Comparison of ENCODE assay signal across 15 mouse cellular contexts in genomic region chr2:93178313-93178677, GRCm38 (mm10). TPM values are rescaled to one million over a fixed set of nuclear protein-coding genes. Genes with fewer than 3 reads are reported as not detected.
A peak's percentile ranks its signal among the peaks of the same experiment; 100 is the strongest.
DNase-seq lines count a peak whose midpoint lies in the region; ATAC-seq lines count a peak whose summit lies in the region.
"Had no signal": no experiment of that assay in that cellular context is flagged by ENCODE, and none has a peak within 500 bp of the region (broad histone marks: within the 10 kb centered on the region; RNA-seq: fewer than 3 reads in every experiment).

No protein-coding gene starts in this region.

- no peak overlapping the region for H3K9ac ChIP-seq in midbrain, embryonic 15.5 days
- no peak overlapping the region for H3K9ac ChIP-seq in forebrain, embryonic 14.5 days (ENCODE audit: low read length)
- H3K9ac ChIP-seq in hindbrain, embryonic 15.5 days, result no peak overlapping the region
- H3K9ac ChIP-seq in neural tube, embryonic 14.5 days (replicated peaks; ENCODE audit: low read depth, low read length), result no peak overlapping the region
- H3K9ac ChIP-seq: limb, embryonic 15.5 days; liver, postnatal 0 days had no signal

- no peak overlapping the region for H3K4me3 ChIP-seq in midbrain, embryonic 10.5 days
- no peak overlapping the region for H3K4me3 ChIP-seq in midbrain, embryonic 15.5 days
- H3K4me3 ChIP-seq in forebrain, embryonic 14.5 days (ENCODE audit: low read depth, low read length), result no peak overlapping the region
- H3K4me3 ChIP-seq in hindbrain, embryonic 15.5 days, result no peak overlapping the region
- H3K4me3 ChIP-seq in neural tube, embryonic 14.5 days (ENCODE audit: low read depth, low read length), result no peak overlapping the region
- H3K4me3 ChIP-seq: limb, embryonic 15.5 days had no signal

- no peaks in the 10 kb centered on the region for H3K36me3 ChIP-seq in midbrain, embryonic 10.5 days
- no peaks in the 10 kb centered on the region for H3K36me3 ChIP-seq in midbrain, embryonic 15.5 days (replicated peaks)
- H3K36me3 ChIP-seq in forebrain, embryonic 14.5 days (ENCODE audit: control insufficient read depth, insufficient read depth, low read length), result no peaks in the 10 kb centered on the region
- no peaks in the 10 kb centered on the region for H3K36me3 ChIP-seq in hindbrain, embryonic 15.5 days
- no peaks in the 10 kb centered on the region for H3K36me3 ChIP-seq in neural tube, embryonic 14.5 days (ENCODE audit: control insufficient read depth, insufficient read depth, low read length)
- H3K36me3 ChIP-seq: limb, embryonic 15.5 days had no signal

- no peak overlapping the region for H3K4me2 ChIP-seq in midbrain, embryonic 15.5 days
- no peak overlapping the region for H3K4me2 ChIP-seq in forebrain, embryonic 14.5 days (ENCODE audit: low read length)
- no peak overlapping the region for H3K4me2 ChIP-seq in hindbrain, embryonic 15.5 days
- H3K4me2 ChIP-seq in neural tube, embryonic 14.5 days (ENCODE audit: low read depth, low read length), result no peak overlapping the region
- H3K4me2 ChIP-seq: limb, embryonic 15.5 days had no signal

- DNase-seq in midbrain, embryonic 10.5 days (ENCODE audit: low spot score), result no peak
- DNase-seq in forebrain, embryonic 14.5 days (ENCODE audit: low spot score), result no peak
- no peak for DNase-seq in frontal cortex, postnatal 36 days (ENCODE audit: low spot score in 2 of 2)
- DNase-seq in frontal cortex, adult 2 months (ENCODE audit: extremely low spot score in 1 of 2, low spot score in 1 of 2), result no peak
- DNase-seq: adrenal gland, postnatal 25 days; cerebellum, adult 8-10 months; heart, postnatal 10 days; kidney, postnatal 4 days; liver, postnatal 0 days had no signal

- ATAC-seq in midbrain, embryonic 15.5 days (replicated peaks), result no peak
- no peak for ATAC-seq in forebrain, embryonic 14.5 days
- ATAC-seq in hindbrain, embryonic 15.5 days (ENCODE audit: low FRiP score, low read depth), result no peak
- no peak for ATAC-seq in neural tube, embryonic 14.5 days (ENCODE audit: low read depth)
- ATAC-seq: inflammation-experienced regulatory T-cells, adult 6 months; liver, postnatal 0 days had no signal

- H3K4me1 ChIP-seq in midbrain, embryonic 10.5 days, result peaks cover 90% of the 10 kb centered on the region
- H3K4me1 ChIP-seq in midbrain, embryonic 15.5 days, result peaks cover 53% of the 10 kb centered on the region
- peaks cover 39% of the 10 kb centered on the region for H3K4me1 ChIP-seq in forebrain, embryonic 14.5 days (ENCODE audit: control insufficient read depth, insufficient read depth, low read length)
- peaks cover 59% of the 10 kb centered on the region for H3K4me1 ChIP-seq in hindbrain, embryonic 15.5 days (replicated peaks)
- peaks cover 37% of the 10 kb centered on the region for H3K4me1 ChIP-seq in neural tube, embryonic 14.5 days (ENCODE audit: control insufficient read depth, insufficient read depth, low read length)

- H3K27ac ChIP-seq in midbrain, embryonic 10.5 days (replicated peaks), result peak overlapping the region; percentile 91
- no peak overlapping the region for H3K27ac ChIP-seq in midbrain, embryonic 15.5 days
- H3K27ac ChIP-seq in forebrain, embryonic 14.5 days (ENCODE audit: low read depth, low read length), result peak overlapping the region; percentile 89; the same call in 1 of the 2 replicates
- H3K27ac ChIP-seq in hindbrain, embryonic 15.5 days (replicated peaks), result peak overlapping the region; percentile 76; the same call in 1 of the 2 replicates
- peak overlapping the region; percentile 40; the same call in 1 of the 2 replicates for H3K27ac ChIP-seq in neural tube, embryonic 14.5 days (ENCODE audit: low read depth, low read length)
- H3K27ac ChIP-seq: limb, embryonic 15.5 days; stomach, postnatal 0 days had no signal

- no peaks in the 10 kb centered on the region for H3K9me3 ChIP-seq in midbrain, embryonic 10.5 days (replicated peaks)
- no peaks in the 10 kb centered on the region for H3K9me3 ChIP-seq in midbrain, embryonic 15.5 days
- no peaks in the 10 kb centered on the region for H3K9me3 ChIP-seq in forebrain, embryonic 14.5 days (replicated peaks; ENCODE audit: control insufficient read depth, low read length)
- no peaks in the 10 kb centered on the region for H3K9me3 ChIP-seq in hindbrain, embryonic 15.5 days
- H3K9me3 ChIP-seq in neural tube, embryonic 14.5 days (ENCODE audit: control insufficient read depth, low read length), result no peaks in the 10 kb centered on the region
- H3K9me3 ChIP-seq: limb, embryonic 15.5 days had no signal

- H3K27me3 ChIP-seq in midbrain, embryonic 10.5 days (ENCODE audit: low read depth, poor library complexity, severe bottlenecking), result peaks cover 69% of the 10 kb centered on the region
- H3K27me3 ChIP-seq in midbrain, embryonic 15.5 days (replicated peaks), result no peaks in the 10 kb centered on the region
- no peaks in the 10 kb centered on the region for H3K27me3 ChIP-seq in forebrain, embryonic 14.5 days (replicated peaks; ENCODE audit: control insufficient read depth, insufficient read depth, low read length)
- H3K27me3 ChIP-seq in hindbrain, embryonic 15.5 days, result no peaks in the 10 kb centered on the region
- no peaks in the 10 kb centered on the region for H3K27me3 ChIP-seq in neural tube, embryonic 14.5 days (ENCODE audit: control insufficient read depth, insufficient read depth, low read length)

- 82% methylated on average over 4 of the region's 4 CpGs for WGBS in midbrain, embryonic 10.5 days
- 81% methylated on average over 4 of the region's 4 CpGs for WGBS in midbrain, embryonic 15.5 days
- WGBS in forebrain, embryonic 14.5 days, result 81% methylated on average over 4 of the region's 4 CpGs
- 77% methylated on average over 4 of the region's 4 CpGs for WGBS in hindbrain, embryonic 15.5 days
- 64% methylated on average over 4 of the region's 4 CpGs for WGBS in neural tube, embryonic 14.5 days

RNA-seq across cellular contexts. Expression of gene Trp53i11, which starts 9.1 kb away (rescaled TPM):
- 171 and 214 TPM in 2 replicates for polyA plus RNA-seq in midbrain, embryonic 10.5 days (2016; fragmentation: Nextera tagmentation; extraction: Ambion mirVana)
- 128 and 138 TPM in 2 replicates for polyA plus RNA-seq in midbrain, embryonic 15.5 days (2015; fragmentation: Nextera tagmentation; extraction: Ambion mirVana)
- 95.8 and 113 TPM in 2 replicates for polyA plus RNA-seq in forebrain, embryonic 14.5 days (2014; fragmentation: Nextera tagmentation; extraction: Ambion mirVana)
- polyA plus RNA-seq in hindbrain, embryonic 15.5 days (2015; fragmentation: Nextera tagmentation; extraction: Ambion mirVana), result 86.6 and 123 TPM in 2 replicates
- polyA plus RNA-seq in neural tube, embryonic 14.5 days (2014; fragmentation: Nextera tagmentation; extraction: Ambion mirVana), result 82.7 and 114 TPM in 2 replicates
- polyA plus RNA-seq in frontal cortex, adult 2 months (2012; rRNA removed), result 80.4 and 85.9 TPM in 2 replicates
